Mouse (Mus musculus) stomach, postnatal 0 days (tissue): ENCODE measurements around the gene Osbpl7. TPM values are rescaled to one million over a fixed set of nuclear protein-coding genes. Genes with fewer than 3 reads are reported as not detected.

Experiments used
- ATAC-seq: fragments of 200-750 bp; cut with Nextera tagmentation; 2 replicates; pipeline ENCODE4 v1.8.0; 2017; ENCODE audit not compliant: low FRiP score, low TSS enrichment
- DNase-seq: peaks from one replicate; pipeline ENCODE4 v3.0.0-alpha.2; 2016; ENCODE audit warnings: low spot score
- H3K27ac ChIP-seq: fragments of 300-500 bp; sonication (generic); replicated peaks from 2 replicates; pipeline ENCODE4 v1.5.1; 2014; ENCODE audit warnings: mild to moderate bottlenecking, control low read depth
- H3K27me3 ChIP-seq: fragments of 300-500 bp; sonication (generic); 2 replicates; pipeline ENCODE4 v1.6.1; 2014; ENCODE audit warnings: low read length; ENCODE audit not compliant: control insufficient read depth, insufficient read depth
- H3K36me3 ChIP-seq: fragments of 300-500 bp; sonication (generic); 2 replicates; pipeline ENCODE4 v1.6.1; 2014; ENCODE audit warnings: low read length, mixed read lengths; ENCODE audit not compliant: control insufficient read depth, insufficient read depth
- H3K4me1 ChIP-seq: fragments of 300-500 bp; sonication (generic); replicated peaks from 2 replicates; pipeline ENCODE4 v1.6.1; 2014; ENCODE audit warnings: antibody characterized with exemption; ENCODE audit not compliant: control insufficient read depth, insufficient read depth
- H3K4me2 ChIP-seq: fragments of 300-500 bp; sonication (generic); replicated peaks from 2 replicates; pipeline ENCODE4 v1.6.1; 2014; ENCODE audit warnings: low read depth, mild to moderate bottlenecking, control low read depth, moderate library complexity
- H3K4me3 ChIP-seq: fragments of 300-500 bp; sonication (generic); 2 replicates; pipeline ENCODE4 v1.5.1; 2014; ENCODE audit warnings: low read depth, low read length, control low read depth
- H3K9ac ChIP-seq: fragments of 300-500 bp; sonication (generic); 2 replicates; pipeline ENCODE4 v1.6.1; 2014; ENCODE audit warnings: mild to moderate bottlenecking, low read length, control low read depth, mixed read lengths
- H3K9me3 ChIP-seq: fragments of 300-500 bp; sonication (generic); 2 replicates; pipeline ENCODE4 v1.6.1; 2016; ENCODE audit warnings: low read length; ENCODE audit not compliant: control insufficient read depth
- CTCF ChIP-seq: IDR thresholded peaks from 2 replicates; pipeline ENCODE4 v1.5.1; 2016; ENCODE audit warnings: antibody characterized with exemption, low read depth, mild to moderate bottlenecking, moderate library complexity
- EP300 ChIP-seq: optimal IDR thresholded peaks from 2 replicates; pipeline ENCODE3; 2016; ENCODE audit warnings: antibody characterized with exemption
- WGBS: fragments of 180-500 bp; shearing (Covaris S2); extraction: QIAGEN DNeasy Blood & Tissue Kit; methylation state at CpG from one replicate; pipeline ENCODE4 v1.1.7; 2014; 5-methylcytosine and 5-hydroxymethylcytosine counted together
- polyA plus RNA-seq: library from polyadenylated mRNA; unstranded; fragments of >200 nt; fragmentation: Nextera tagmentation; extraction: Ambion mirVana; gene quantifications from 2 replicates; pipeline ENCODE4 v1.2.1, GENCODE M21; 2015

Osbpl7 gene
- polyA plus RNA-seq, 1 experiment from 2014 or later: 7.5 TPM

DNA sequence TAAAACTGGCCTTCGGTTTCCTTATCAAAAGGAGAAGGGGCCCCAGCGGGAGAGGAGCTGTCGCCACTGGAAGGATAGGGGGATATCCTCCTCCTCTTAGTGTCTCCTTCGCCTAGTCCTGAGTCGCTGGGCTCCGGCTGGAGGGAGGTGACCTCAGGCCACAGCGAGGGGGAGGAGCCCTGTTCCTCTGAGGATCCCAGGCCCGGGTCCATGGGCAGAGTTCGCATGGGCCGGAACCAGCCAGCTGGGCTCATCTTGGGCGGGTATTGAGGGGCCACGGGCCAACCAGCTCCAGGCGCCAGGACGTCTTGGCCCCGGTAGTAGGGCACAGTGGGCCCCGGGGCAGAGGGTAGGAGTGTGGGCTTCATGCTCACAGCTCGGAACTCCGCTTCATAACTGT is 48.4 kb downstream of the Osbpl7 start:
- H3K9ac ChIP-seq: no peak overlapping the region
- no peak overlapping the region for H3K4me3 ChIP-seq
- no peaks in the 10 kb centered on the region for H3K9me3 ChIP-seq
- 0 out of 2 replicates have a peak, but pooled peaks have one; percentile 25 for ATAC-seq
- DNase-seq: no peak
- H3K27ac ChIP-seq: no peak overlapping the region
- TF ChIP-seq CTCF (no peak), EP300 (no peak)
- no peaks in the 10 kb centered on the region for H3K36me3 ChIP-seq
- H3K4me2 ChIP-seq: peak overlapping the region; percentile 29; the same call in 1 of the 2 replicates
- 23% methylated on average over 18 of the region's 18 CpGs for WGBS
- H3K27me3 ChIP-seq: 0 out of 2 replicates have a peak, but pooled peaks cover 4% of the 10 kb centered on the region
- no peaks in the 10 kb centered on the region for H3K4me1 ChIP-seq

DNA sequence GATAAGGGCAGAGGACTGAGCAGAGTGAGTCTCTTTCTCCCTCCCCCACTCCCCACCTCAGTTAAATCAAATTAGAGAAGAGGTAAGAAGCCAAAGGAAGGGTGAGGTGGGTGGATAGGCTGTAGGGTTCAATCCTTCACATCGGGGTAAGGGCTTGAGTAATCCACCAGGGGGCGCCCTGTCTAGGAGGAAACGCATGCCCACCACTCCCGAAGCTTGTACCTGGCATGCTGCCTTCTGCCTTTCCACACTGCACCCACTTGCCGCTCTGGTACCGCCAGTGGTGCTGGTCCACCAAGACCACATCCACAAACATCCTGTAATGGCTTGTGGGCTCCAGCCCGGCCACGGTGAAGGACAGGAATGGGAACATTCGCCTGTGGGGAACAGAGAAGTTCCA is 51.3 kb downstream of the Osbpl7 start:
- H3K4me2 ChIP-seq: no peak overlapping the region
- H3K4me3 ChIP-seq: no peak overlapping the region
- WGBS: 17% methylated on average over 9 of the region's 9 CpGs
- DNase-seq (peak; percentile 74), ATAC-seq (peak; percentile 30; the same call in 1 of the 2 replicates)
- no peak overlapping the region for H3K27ac ChIP-seq
- H3K36me3 ChIP-seq: no peaks in the 10 kb centered on the region
- no peaks in the 10 kb centered on the region for H3K4me1 ChIP-seq
- no peak overlapping the region for H3K9ac ChIP-seq
- TF ChIP-seq CTCF (peak; percentile 85), EP300 (no peak)
- 0 out of 2 replicates have a peak, but pooled peaks cover 4% of the 10 kb centered on the region for H3K27me3 ChIP-seq
- H3K9me3 ChIP-seq: no peaks in the 10 kb centered on the region

- 92% methylated on average over 10 of the region's 10 CpGs for WGBS
- TF ChIP-seq CTCF (no peak), EP300 (no peak)
These were observed 53.0 kb downstream of the Osbpl7 start for GRCm38 (mm10) chr11:97103163-97104090.

GRCm38 (mm10) chr11:97104091-97104483 is 53.7 kb downstream of the Osbpl7 start:
- ATAC-seq: no peak
- 92% methylated on average over 9 of the region's 9 CpGs for WGBS
- no peak for DNase-seq

More at GRCm38 (mm10) chr11:97103163-97104090, 53.0 kb downstream of the Osbpl7 start:
- ATAC-seq (no peak), DNase-seq (no peak)
- Histone ChIP-seq H3K4me1 (no peaks in the 10 kb centered on the region), H3K4me3 (no peak overlapping the region), H3K9ac (no peak overlapping the region), H3K36me3 (no peaks in the 10 kb centered on the region), H3K27ac (no peak overlapping the region), H3K4me2 (no peak overlapping the region), H3K27me3 (0 out of 2 replicates have a peak, but pooled peaks cover 4% of the 10 kb centered on the region), H3K9me3 (no peaks in the 10 kb centered on the region)

GRCm38 (mm10) chr11:97108976-97109375 is 58.5 kb downstream of the Osbpl7 start:
- no peak overlapping the region for H3K4me3 ChIP-seq
- H3K27ac ChIP-seq: no peak overlapping the region
- no peaks in the 10 kb centered on the region for H3K9me3 ChIP-seq
- no peak overlapping the region for H3K9ac ChIP-seq
- TF ChIP-seq EP300 (no peak), CTCF (no peak)
- H3K36me3 ChIP-seq: no peaks in the 10 kb centered on the region
- ATAC-seq: no peak
- no peak for DNase-seq
- H3K4me2 ChIP-seq: no peak overlapping the region
- no peaks in the 10 kb centered on the region; the same call in 1 of the 2 replicates for H3K27me3 ChIP-seq
- WGBS: 79% methylated on average over 16 of the region's 16 CpGs
- H3K4me1 ChIP-seq: no peaks in the 10 kb centered on the region

More at GRCm38 (mm10) chr11:97104091-97104483, 53.7 kb downstream of the Osbpl7 start:
- no peak overlapping the region for H3K4me3 ChIP-seq
- no peak overlapping the region for H3K9ac ChIP-seq
- 0 out of 2 replicates have a peak, but pooled peaks cover 4% of the 10 kb centered on the region for H3K27me3 ChIP-seq
- no peaks in the 10 kb centered on the region for H3K9me3 ChIP-seq
- H3K27ac ChIP-seq: no peak overlapping the region
- H3K36me3 ChIP-seq: no peaks in the 10 kb centered on the region
- H3K4me1 ChIP-seq: no peaks in the 10 kb centered on the region
- TF ChIP-seq CTCF (no peak), EP300 (no peak)
- H3K4me2 ChIP-seq: no peak overlapping the region
